Mouse (Mus musculus): ENCODE measurements around the gene Olfr157.

The Olfr157 gene

GRCm38 (mm10) chr4:43840101-43840500 is at the start of gene Olfr157:
TSS of gene Olfr157 (minus strand) at chr4:43840201.
- DNase-seq (ENCODE audit: low read depth, low spot score): no peak

DNA sequence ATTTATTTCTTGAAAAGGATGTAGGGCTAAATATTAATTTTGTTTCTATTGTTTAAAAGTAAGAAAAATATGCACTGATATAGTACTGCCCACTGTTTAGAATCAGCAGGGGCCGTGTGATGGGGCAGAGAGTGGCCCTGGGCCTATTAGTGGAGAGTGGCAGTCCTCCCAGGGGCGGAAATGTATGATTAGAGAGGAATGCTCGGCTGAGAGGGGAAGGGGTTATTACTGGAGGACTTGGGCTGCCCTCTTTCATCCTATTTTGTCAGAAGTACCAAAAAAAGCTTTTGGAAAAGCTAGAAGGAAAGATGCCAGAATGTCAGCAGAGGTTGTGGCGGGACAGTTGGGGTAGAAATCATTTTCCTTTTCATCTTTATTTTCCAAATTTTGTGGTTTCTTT is 44.2 kb upstream of the Olfr157 start:
- DNase-seq (ENCODE audit: low read depth, low spot score): no peak

DNA sequence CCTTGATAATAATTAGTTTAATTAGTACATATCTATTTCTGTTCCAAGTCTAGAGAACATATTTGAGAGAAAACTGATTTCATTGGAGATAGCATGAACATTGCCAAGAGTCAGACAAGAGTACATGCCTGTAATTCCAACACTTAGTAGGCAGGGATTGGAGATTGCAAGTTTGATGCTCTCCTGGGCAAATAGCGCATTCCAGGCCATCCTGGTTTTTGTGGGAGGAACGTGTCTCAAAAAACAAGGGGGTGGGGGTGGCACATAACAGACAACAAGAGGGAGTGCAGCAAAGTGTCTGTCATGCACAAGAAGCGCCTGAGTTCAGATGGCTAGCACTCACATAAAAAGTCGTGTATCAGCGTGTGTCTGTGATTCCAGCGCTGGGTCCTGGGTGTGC is 39.6 kb upstream of the Olfr157 start:
- no peak for DNase-seq (ENCODE audit: low read depth, low spot score)

DNA sequence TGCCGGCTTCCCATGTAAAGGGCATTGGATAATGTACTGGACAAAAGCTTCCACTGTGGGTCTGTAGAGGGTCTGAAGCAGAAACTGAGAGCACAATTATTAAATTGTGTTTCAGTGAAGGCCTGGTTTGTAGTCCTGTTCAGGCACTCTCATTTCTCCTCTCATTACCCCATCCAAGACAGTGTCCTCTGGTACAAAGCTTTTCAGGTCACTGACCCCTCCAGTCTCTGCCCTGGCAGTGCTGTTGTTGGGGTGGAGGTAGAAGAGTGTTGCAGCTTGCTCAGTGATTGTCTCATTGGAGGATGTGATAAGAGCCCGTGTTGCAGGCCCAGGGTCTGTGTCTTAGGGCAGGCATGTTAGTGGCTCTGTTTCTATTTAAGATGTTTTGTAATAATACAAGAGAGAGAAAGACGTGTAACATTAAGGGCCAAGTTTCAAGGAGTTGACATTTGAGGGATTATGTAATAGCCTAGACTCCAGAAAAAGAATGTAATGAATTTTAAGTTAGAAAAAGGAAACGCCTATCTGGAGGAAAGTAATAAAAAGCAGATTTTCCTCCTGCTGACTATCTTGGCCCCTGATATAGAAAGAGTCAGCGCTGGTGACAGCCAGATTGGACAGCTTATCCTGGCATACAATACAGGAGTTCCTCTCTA is 38.2 kb upstream of the Olfr157 start:
- DNase-seq (ENCODE audit: low read depth, low spot score): no peak

DNA sequence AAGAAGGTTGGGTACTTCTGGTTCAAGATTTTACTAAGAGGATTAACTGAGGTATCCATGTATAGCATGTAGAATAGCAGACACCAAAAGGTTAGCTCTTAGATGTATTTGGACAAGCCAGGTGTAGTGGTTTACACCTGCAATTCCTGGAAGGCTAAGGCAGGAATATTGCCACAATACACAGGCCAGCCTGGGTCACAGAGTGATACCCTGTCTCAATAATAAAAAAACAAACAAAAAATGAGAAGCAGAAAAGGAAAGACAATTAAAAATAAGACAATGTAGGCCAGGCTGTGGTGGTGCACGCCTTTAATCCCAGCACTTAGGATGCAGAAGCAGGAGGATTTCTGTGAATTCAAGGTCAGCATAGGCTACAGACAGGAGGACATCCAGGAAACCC is 37.2 kb upstream of the Olfr157 start:
- DNase-seq (ENCODE audit: low read depth, low spot score): no peak

DNA sequence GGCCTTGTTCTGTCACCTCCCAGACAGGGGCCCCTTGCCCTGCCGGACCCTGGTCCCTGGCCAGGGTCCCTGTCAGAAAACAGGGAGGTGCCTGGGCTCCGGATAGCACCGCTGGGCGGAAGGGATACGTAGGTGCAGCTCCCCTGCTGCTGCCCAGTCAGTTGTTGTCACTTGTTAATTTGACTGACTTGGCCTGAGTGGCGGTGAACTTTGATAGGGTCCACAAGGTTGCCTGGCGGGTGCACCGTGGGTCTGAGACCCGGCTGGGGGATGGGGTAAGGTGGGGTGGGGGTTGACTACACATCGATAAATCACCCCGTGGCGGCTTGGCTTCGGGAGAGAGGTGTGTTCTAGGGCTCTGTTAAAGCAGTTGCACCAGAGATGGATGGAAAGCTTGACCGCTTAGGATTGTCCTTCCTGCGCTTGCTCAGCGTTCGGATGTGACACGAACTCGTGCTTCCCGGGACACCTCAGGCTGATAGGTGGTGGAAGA is 36.0 kb upstream of the Olfr157 start:
- DNase-seq (ENCODE audit: low read depth, low spot score): peak; percentile 20

DNA sequence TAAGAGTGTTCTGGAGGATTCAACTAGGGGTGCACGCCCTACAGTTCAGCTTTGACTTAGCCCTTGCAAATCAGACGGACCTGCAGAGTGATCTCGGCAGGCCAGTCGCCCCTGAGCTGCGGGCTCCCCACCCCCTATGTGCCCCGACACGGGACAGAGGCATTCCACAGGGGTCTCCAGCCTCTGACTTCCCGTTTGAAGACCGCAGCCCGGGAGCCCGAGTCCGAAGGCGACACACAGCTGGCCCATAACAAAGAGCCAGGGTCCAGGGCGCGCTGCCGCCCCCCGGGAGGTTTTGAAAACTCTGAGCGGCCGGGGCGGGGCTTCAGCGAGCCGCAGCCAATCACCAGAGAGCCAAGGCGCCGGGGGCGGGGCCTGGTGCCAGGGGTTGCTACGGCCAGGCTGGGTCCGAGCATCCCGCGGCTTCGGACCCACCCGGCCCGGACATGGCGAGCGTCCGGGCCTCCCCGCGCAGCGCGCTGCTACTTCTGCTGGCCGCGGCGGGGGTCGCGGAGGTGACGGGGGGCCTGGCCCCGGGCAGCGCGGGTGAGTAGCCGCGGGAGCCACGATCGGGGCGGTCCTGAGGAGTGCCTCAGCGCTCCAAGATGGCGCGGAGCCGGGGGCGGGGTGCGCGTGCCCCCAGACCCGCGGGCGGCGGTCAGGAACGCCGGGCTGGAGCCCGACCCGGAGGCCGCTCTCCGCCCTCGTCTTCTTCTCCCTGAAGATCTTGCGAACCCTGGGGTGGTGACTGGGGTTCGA is 35.3 kb upstream of the Olfr157 start, which contains the start of gene Reck:
Gene Reck (plus strand): TSS at position 371 of the 759 bp plus-strand sequence.
- peak; percentile 61 for DNase-seq (ENCODE audit: low read depth, low spot score)

- DNase-seq (ENCODE audit: low read depth, low spot score): no peak
These were observed 34.5 kb upstream of the Olfr157 start for GRCm38 (mm10) chr4:43874501-43874900.

DNA sequence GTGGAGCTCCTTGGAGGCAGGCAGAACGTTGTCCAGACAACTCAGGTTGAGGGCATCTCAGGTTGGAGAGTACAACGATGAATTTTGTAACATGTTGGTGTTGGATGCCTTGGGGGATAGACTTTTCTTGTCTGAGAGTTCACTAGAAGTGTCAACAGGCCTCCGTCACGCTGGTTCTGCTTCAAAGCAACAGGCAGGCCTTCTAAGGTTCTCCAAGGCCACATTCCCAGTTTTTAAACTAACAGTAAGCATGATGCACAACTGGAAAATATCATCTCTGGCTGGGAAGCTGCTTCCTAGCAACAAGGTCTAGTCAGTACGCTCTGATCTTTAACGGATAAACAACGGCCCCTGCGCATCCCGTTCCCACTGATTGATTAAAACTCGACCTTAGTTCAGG is 29.8 kb upstream of the Olfr157 start:
- no peak for DNase-seq (ENCODE audit: low read depth, low spot score)

DNA sequence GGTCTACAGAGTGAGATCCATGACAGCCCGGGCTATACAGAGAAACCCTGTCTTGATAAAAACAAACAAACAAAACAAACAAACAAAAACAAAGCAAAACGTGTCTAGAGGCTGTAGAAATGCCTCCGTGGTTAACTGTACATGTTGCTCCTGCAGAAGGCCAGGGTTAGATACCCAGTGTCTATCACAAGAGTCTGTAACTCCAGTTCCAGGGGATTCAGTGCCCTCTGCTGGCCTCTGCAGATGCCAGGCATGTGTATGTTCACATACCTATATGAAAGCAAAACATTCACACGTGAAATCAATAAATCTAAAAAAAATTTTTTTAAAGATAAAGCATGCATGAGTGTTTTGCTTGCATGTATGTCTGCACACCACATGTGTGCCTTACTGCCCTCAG is 23.3 kb upstream of the Olfr157 start:
- no peak for DNase-seq (ENCODE audit: low read depth, low spot score)

GRCm38 (mm10) chr4:43860744-43861519 is 20.9 kb upstream of the Olfr157 start:
- DNase-seq (ENCODE audit: low read depth, low spot score): peak; percentile 85

DNA sequence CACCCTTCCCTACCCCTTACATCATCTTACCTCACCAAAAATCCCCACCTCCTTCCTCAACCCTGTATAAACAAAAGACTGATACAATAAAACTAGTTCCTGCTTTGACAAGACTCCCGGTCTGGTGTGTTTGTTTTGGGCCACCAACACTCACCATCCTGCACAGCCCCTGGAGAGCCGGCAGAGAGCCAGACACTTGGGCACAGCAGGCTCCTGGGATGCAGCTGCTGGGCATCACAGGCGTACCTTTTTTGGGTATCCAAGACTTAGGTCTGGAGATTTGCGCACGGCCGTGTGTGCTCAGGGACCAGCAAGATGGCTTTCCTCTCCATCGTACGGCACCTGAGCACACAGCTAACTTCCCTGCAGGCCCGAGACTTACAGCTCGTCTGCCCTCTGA is 19.9 kb upstream of the Olfr157 start:
- no peak for DNase-seq (ENCODE audit: low read depth, low spot score)

- DNase-seq (ENCODE audit: low read depth, low spot score): no peak
These were observed 14.1 kb upstream of the Olfr157 start for GRCm38 (mm10) chr4:43854101-43854500.

DNA sequence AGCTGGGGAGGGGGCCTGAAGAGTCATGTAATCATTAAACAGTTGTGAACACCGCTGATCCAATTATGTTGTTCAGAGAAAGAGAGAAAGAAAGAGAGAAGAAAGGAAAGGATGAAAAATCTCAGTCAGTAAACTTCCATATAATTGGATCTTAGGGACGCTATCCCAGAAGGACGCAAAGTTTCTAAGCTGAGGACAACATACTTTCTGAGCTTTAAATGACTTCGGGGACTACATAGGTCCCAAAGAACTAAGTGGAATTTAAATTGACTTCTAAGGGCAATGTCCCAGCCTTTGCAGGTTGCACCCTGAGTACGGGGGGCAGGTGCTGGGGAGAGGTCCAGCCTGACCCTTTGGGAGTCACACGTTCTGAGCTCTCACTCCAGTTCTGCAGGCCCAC is 11.3 kb upstream of the Olfr157 start, which contains the start of gene Olfr155:
Gene Olfr155 (plus strand): TSS at position 301 of the 400 bp plus-strand sequence.
- no peak for DNase-seq (ENCODE audit: low read depth, low spot score)

- no peak for DNase-seq (ENCODE audit: low read depth, low spot score)
These were observed 1.7 kb downstream of the Olfr157 start for GRCm38 (mm10) chr4:43838326-43838725.

DNA sequence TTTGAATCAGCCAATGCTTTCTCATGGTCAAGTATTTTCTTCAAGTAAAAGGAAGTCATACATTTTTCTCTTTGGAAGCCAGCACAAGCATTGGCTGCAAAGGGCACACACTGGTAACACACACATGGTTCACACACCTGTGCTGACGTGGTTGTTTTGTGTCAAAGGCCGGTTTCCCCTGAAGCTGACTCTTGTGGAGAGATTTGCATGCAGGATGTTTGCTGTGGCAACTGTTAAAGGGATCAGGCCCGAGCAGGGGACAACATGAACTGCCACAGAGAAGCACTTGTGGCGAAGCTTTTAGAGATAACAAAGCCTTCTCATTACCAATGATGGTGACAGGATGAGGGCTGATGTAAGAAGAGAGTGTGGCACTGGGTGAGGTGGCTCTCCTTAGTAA is 5.3 kb downstream of the Olfr157 start:
- no peak for DNase-seq (ENCODE audit: low read depth, low spot score)

DNA sequence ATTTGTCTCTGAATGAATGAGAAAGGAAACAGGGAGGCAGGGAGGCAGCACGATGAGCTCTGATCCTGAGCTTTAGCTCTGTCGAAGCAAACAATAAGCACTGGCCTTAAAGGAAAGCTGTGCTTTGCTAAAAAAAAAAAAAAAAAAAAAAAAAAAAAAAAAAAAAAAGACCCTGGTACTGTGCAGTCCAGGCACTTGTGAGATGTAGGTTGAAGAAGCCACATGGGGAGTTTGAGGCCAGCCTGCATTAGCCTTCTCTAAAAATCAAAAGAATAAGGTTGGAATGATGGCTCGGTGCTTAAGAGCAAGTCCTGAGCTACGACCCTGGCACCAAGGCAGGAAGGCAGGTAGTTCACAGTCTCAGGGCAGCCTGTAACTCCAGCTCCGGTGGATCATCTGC is 6.2 kb downstream of the Olfr157 start:
- no peak for DNase-seq (ENCODE audit: low read depth, low spot score)

DNA sequence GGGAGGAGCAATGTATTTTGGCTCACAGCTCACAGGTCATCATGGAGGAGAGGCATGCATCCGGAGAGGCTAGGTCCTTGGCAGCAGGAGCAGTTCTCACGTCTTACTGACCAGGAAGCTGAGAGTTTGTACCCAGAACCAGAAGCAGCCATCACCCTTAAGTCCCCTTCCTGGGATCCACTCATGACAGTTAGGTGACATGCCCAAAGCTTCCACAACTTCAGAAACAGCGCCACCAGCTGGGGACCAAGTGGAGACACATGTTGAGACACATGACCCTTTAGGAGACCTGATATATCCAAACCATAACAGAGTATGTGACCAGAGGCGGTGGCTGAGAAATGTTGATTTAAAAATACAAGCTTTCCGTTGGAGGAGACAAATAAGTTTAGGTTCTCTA is 8.0 kb downstream of the Olfr157 start:
- peak; percentile 46 for DNase-seq (ENCODE audit: low read depth, low spot score)

DNA sequence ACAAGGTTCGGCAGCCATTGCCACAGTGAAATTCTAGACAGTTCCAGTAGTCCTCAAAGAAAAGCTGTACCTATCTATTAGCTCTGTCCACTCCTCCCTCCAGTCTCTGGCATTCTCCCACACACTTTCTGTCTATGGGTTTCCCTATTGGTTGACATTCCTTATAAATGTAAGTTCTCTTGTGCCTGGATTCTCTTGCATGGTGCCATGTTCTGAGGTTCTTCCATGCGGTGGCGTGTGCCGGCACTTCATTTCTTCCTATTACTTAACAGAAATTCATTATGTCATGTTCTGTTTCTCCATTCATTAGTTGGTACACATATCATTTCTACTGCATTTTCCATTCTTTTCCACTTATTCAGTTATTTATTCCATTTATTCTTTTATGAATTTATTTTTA is 11.2 kb downstream of the Olfr157 start:
- no peak for DNase-seq (ENCODE audit: low read depth, low spot score)

DNA sequence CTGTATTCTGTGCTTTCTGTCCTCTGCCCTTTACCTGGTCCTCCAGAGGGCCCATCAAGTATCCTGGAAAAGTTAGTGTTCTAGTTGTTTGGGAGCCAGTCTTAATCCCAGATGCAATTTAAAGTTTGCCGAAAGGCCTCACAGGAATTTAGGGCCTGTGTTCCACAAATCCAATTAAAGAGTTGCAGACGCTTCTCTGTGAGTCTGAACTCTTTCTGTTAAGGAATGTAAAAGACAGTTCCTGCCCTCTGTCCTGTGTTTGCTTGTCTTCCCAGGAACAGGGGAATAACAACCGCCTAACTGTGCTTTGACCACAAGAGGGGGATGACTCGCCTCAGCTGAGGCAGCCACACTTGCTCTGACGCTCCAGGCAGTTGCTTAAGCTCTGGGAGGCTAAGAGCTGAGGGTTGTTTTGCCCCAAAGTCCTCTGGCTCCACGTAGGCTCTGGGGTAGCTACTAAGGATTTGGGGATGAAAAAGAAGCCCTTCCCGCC is 16.1 kb downstream of the Olfr157 start, which contains the start of gene Olfr156:
Gene Olfr156 (minus strand): TSS at position 51 of the 493 bp plus-strand sequence.
- DNase-seq (ENCODE audit: low read depth, low spot score): peak; percentile 77

DNA sequence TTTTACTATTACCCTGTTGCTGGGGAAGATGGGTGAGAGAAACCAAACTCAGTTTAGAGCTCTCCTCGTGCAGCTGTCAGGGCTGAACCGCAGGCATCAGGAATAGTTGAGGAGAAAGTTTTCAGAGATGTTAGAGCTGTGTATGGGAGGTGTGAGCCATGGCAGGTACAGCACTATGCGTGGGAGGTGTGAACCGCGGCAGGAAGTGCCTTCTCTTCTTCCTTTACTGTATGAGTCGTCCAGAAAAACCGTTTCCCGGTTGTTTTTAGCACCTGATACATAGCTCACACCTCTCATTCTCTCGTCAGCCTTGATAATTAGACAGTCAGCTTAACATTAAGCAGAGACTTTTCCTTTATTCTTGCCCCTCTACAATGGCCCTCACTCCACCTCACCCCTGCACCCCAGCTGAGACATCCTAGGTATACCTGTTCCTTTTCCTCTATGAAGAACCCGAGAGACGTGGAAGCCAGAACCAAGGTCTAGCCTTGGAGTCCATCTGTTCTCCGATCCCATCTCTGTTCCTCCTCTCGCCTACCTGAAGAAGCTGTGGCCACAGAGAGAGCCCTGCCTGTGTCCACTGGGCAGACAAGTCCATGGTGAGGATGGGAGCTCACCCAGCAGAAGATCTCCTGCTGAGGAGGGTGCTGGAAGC is 17.0 kb downstream of the Olfr157 start:
- DNase-seq (ENCODE audit: low read depth, low spot score): no peak

All from ES-CJ7 (cell line).